8 mouse cellular contexts compared by ENCODE assay signal in the genomic region with DNA sequence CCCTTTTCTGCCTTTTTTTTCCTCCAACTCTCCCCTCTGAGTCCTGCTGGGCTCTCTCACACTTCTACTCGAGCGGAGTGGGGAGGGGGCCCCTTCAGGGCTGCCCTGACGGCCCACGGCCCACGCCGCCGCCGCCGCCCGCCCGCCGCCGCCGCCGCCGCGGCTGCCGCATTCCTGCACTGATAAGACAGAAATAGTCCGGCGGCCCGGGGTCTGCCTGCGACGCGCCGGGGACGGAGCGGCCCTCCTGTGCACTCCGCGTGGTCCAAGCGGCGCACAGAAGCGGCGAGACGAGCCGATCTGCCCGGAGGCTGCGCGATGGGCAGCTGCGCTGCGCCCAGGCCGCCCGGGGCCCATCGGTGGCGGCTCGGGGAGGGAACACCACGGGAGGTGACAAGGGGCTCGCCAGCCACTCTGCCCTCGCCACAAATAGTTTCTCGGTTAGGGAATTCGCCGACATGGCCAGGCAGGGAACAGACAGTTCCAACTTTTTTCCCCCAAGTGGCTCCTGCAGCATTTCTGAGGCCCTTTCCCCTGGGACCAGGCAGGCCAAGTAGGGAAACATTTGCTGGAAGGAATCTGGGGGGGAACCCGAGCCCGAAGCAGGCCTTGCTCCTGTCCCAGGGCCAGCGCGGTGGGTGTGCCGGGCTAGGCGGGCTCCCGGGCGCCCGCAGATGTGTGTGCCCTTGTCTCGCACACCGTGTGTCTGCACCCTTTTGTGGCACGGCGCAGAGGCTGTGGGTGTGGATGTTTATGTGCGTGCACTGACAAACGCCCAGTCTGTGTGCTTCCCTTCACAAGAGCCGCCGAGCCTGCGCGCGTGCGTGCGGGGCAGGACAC. TPM values are rescaled to one million over a fixed set of nuclear protein-coding genes. Genes with fewer than 3 reads are reported as not detected.
DNase-seq lines count a peak whose midpoint lies in the region; ATAC-seq lines count a peak whose summit lies in the region.

No protein-coding gene starts in this region.

- peak overlapping the region; percentile 92 for H3K9ac ChIP-seq in heart, embryonic 12.5 days
- H3K9ac ChIP-seq in kidney, embryonic 16.5 days (replicated peaks; ENCODE audit: low read length), result peak overlapping the region; percentile 91

- peaks cover 93% of the 10 kb centered on the region for H3K4me1 ChIP-seq in embryonic facial prominence, embryonic 10.5 days
- H3K4me1 ChIP-seq in heart, embryonic 12.5 days (replicated peaks), result peaks cover 73% of the 10 kb centered on the region
- H3K4me1 ChIP-seq in kidney, embryonic 16.5 days (ENCODE audit: insufficient read depth, low read length), result peaks cover 76% of the 10 kb centered on the region

- peak; percentile 63 for ATAC-seq in heart, embryonic 12.5 days (ENCODE audit: insufficient number of reproducible peaks, low FRiP score)
- peak; percentile 32 for ATAC-seq in kidney, embryonic 16.5 days (ENCODE audit: low FRiP score, low TSS enrichment)

- H3K27me3 ChIP-seq in embryonic facial prominence, embryonic 10.5 days (replicated peaks; ENCODE audit: low read depth, poor library complexity, severe bottlenecking), result peaks cover 53% of the 10 kb centered on the region
- H3K27me3 ChIP-seq in heart, embryonic 12.5 days (replicated peaks), result 0 out of 2 replicates have a peak, but pooled peaks cover 5% of the 10 kb centered on the region
- no peaks in the 10 kb centered on the region for H3K27me3 ChIP-seq in kidney, embryonic 16.5 days (ENCODE audit: insufficient read depth, low read length)

- H3K9me3 ChIP-seq in embryonic facial prominence, embryonic 10.5 days, result no peaks in the 10 kb centered on the region
- no peaks in the 10 kb centered on the region for H3K9me3 ChIP-seq in heart, embryonic 12.5 days (replicated peaks)
- H3K9me3 ChIP-seq in kidney, embryonic 16.5 days (ENCODE audit: low read length), result no peaks in the 10 kb centered on the region

- DNase-seq in 3134 (ENCODE audit: extremely low read depth, insufficient read length, low spot score), result peak; percentile 87
- peak; percentile 82 for DNase-seq in NIH3T3 (ENCODE audit: low read depth)
- DNase-seq in embryonic facial prominence, embryonic 10.5 days (ENCODE audit: low spot score), result peak; percentile 88
- peak; percentile 69 for DNase-seq in lung, postnatal 25 days (ENCODE audit: low spot score)
- DNase-seq in right cerebral cortex, postnatal 4 days, result peak; percentile 68
- no peak for DNase-seq in layer of hippocampus, postnatal 14 days (ENCODE audit: low spot score in 2 of 2)

- peak overlapping the region; percentile 81 for H3K4me2 ChIP-seq in heart, embryonic 12.5 days
- H3K4me2 ChIP-seq in kidney, embryonic 16.5 days (replicated peaks; ENCODE audit: low read depth, low read length), result peak overlapping the region; percentile 86

- peak overlapping the region; percentile 75 for H3K4me3 ChIP-seq in embryonic facial prominence, embryonic 10.5 days
- peak overlapping the region; percentile 76 for H3K4me3 ChIP-seq in heart, embryonic 12.5 days
- peak overlapping the region; percentile 69 for H3K4me3 ChIP-seq in kidney, embryonic 16.5 days (ENCODE audit: low read length)

- H3K27ac ChIP-seq in embryonic facial prominence, embryonic 10.5 days (replicated peaks), result peak overlapping the region; percentile 97
- H3K27ac ChIP-seq in heart, embryonic 12.5 days (ENCODE audit: poor library complexity, severe bottlenecking), result peak overlapping the region; percentile 99
- peak overlapping the region; percentile 99 for H3K27ac ChIP-seq in kidney, embryonic 16.5 days (ENCODE audit: low read length)

- WGBS in embryonic facial prominence, embryonic 10.5 days, result under 1% methylated on average over 73 of the region's 73 CpGs
- WGBS in heart, embryonic 12.5 days, result under 1% methylated on average over 73 of the region's 73 CpGs
- WGBS in kidney, embryonic 16.5 days, result under 1% methylated on average over 66 of the region's 73 CpGs

- no peaks in the 10 kb centered on the region for H3K36me3 ChIP-seq in embryonic facial prominence, embryonic 10.5 days (replicated peaks)
- H3K36me3 ChIP-seq in heart, embryonic 12.5 days, result 0 out of 2 replicates have a peak, but pooled peaks cover under 1% of the 10 kb centered on the region
- H3K36me3 ChIP-seq in kidney, embryonic 16.5 days (ENCODE audit: insufficient read depth, low read length), result no peaks in the 10 kb centered on the region

RNA-seq across cellular contexts. Expression of a gene that starts 15.6 kb away (rescaled TPM):
- 14.8 and 19.6 TPM in 2 replicates for polyA plus RNA-seq in embryonic facial prominence, embryonic 10.5 days (2016; fragmentation: Nextera tagmentation; extraction: Ambion mirVana)
- 20.1 and 22.8 TPM in 2 replicates for polyA plus RNA-seq in heart, embryonic 12.5 days (2016; fragmentation: Nextera tagmentation; extraction: Ambion mirVana)
- 27.1 and 28.3 TPM in 2 replicates for polyA plus RNA-seq in kidney, embryonic 16.5 days (2015; fragmentation: Nextera tagmentation; extraction: Ambion mirVana)
- total RNA-seq in layer of hippocampus, postnatal 14 days (2021), result 10 to 100 TPM; 64.3 to 73.2 TPM

RNA-seq across cellular contexts. Expression of a gene that starts 22.1 kb away (rescaled TPM):
- 22.2 and 24.8 TPM in 2 replicates for polyA plus RNA-seq in embryonic facial prominence, embryonic 10.5 days (2016; fragmentation: Nextera tagmentation; extraction: Ambion mirVana)
- polyA plus RNA-seq in heart, embryonic 12.5 days (2016; fragmentation: Nextera tagmentation; extraction: Ambion mirVana), result 86.4 and 90.3 TPM in 2 replicates
- 24.5 and 25.0 TPM in 2 replicates for polyA plus RNA-seq in kidney, embryonic 16.5 days (2015; fragmentation: Nextera tagmentation; extraction: Ambion mirVana)
- total RNA-seq in layer of hippocampus, postnatal 14 days (2021), result 100 to 1,000 TPM; 112 to 113 TPM

RNA-seq across cellular contexts. Expression of a gene that starts 24.9 kb away (rescaled TPM):
- polyA plus RNA-seq in embryonic facial prominence, embryonic 10.5 days (2016; fragmentation: Nextera tagmentation; extraction: Ambion mirVana), result 181 and 183 TPM in 2 replicates
- polyA plus RNA-seq in heart, embryonic 12.5 days (2016; fragmentation: Nextera tagmentation; extraction: Ambion mirVana), result 79.0 and 80.6 TPM in 2 replicates
- polyA plus RNA-seq in kidney, embryonic 16.5 days (2015; fragmentation: Nextera tagmentation; extraction: Ambion mirVana), result 118 TPM in 2 replicates
- total RNA-seq in layer of hippocampus, postnatal 14 days (2021), result 10 to 100 TPM; 59.9 to 61.5 TPM

RNA-seq across cellular contexts. Expression of a gene that starts 45.5 kb away (rescaled TPM):
- polyA plus RNA-seq in embryonic facial prominence, embryonic 10.5 days (2016; fragmentation: Nextera tagmentation; extraction: Ambion mirVana), result 0.07 and 0.08 TPM in 2 replicates
- polyA plus RNA-seq in heart, embryonic 12.5 days (2016; fragmentation: Nextera tagmentation; extraction: Ambion mirVana), result not detected in 2 replicates
- polyA plus RNA-seq in kidney, embryonic 16.5 days (2015; fragmentation: Nextera tagmentation; extraction: Ambion mirVana), result 0.16 and 0.41 TPM in 2 replicates
- not detected for total RNA-seq in layer of hippocampus, postnatal 14 days (2021)

Comparison
In these comparisons a context has a peak if more than half of its experiments do, and no peak if none do; other contexts are left out.
1. DNase-seq: peak in 3134 (single experiment), NIH3T3 (single experiment), embryonic facial prominence, embryonic 10.5 days (single experiment), lung, postnatal 25 days (single experiment) and right cerebral cortex, postnatal 4 days (single experiment); none in layer of hippocampus, postnatal 14 days (0 of 2).
2. Peak in every context shown above with its lines, with median percentiles within 50 percentile points of each other: H3K27ac ChIP-seq and H3K4me3 ChIP-seq.